Mouse (Mus musculus): ENCODE results near the gene Rmdn2. TPM values are rescaled to one million over a fixed set of nuclear protein-coding genes. Genes with fewer than 3 reads are reported as not detected.
A peak's percentile ranks its signal among the peaks of the same experiment; 100 is the strongest.

The Rmdn2 gene
- polyA plus RNA-seq, 1 experiment: 2.7 TPM

DNA sequence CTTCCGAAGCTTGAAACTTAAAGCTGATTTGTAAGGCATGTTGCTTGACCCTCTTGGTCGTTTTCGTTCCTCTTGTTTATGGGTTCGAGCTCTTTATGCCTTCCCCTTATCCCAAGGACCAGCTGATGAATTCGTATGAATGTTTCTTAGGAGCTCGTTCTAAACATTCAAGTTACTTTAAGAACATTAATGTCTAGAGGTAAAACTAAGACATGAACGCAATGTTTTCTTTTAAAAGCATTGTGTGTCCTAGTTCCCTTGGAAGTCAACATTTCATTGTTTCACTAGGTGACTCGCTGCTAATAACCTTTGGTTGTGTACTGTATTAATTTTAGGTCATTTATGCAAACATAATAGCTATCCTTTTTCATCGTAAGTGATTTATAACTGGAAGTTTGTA, 4.2 kb downstream of the Rmdn2 start:
- no peak for DNase-seq (ENCODE audit: low read depth)

DNA sequence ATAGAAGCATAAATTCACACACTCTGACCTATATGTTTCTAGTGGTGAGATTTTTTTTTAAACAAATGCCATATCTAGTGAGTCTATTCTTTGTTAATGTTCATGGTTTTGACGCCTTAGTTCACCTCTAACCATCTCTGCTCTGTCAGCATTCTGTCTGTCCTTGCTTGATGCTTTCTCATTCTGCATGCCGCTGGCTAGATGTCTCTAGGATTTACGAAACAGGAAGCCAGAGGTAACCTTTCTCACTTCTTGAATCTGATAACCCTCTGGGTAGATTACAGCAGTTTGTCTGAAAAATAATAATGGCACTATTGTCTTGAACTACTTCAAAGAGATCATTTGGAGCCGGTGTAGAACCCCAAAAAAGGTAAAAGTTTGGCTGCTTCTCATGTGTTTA, 5.0 kb downstream of the Rmdn2 start:
- DNase-seq (ENCODE audit: low read depth): no peak

DNA sequence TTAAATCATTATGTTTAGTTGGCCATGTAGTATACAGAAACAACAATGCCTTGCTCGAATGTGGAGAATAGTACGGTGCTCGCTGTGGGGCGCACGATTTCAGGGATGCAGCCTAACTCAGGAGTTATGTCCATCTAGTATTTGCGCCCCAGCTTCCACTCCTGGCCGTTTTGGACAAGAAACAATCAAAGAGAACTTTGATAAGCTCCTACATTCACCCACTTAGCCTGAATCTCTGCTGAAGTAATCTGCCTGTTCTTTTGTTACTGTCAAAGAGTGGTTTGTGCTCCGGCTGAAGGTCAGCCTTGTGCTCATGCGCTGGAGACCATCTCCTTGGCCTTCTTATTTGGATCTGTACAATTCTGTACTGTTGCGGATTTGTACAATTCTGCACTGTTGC, 6.8 kb downstream of the Rmdn2 start:
- no peak for DNase-seq (ENCODE audit: low read depth)

DNA sequence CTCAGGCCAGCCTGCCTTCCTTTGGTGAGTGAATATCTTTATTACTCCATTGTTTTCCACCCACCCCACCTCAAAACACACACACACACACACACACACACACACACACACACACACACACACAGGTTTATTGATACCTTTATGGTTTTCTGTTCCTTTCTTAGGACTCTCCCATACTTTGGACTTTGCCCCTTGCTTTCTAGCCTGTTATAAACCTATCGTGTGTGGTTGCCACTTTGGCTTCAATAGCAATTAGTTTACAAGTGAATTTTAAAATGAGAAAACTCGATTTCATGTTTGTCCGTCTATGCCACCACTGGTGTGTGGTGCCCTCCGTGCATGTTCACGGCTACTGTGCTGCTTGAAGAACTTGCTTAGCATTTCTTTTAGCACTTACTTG, 7.3 kb downstream of the Rmdn2 start:
- DNase-seq (ENCODE audit: low read depth): no peak

DNA sequence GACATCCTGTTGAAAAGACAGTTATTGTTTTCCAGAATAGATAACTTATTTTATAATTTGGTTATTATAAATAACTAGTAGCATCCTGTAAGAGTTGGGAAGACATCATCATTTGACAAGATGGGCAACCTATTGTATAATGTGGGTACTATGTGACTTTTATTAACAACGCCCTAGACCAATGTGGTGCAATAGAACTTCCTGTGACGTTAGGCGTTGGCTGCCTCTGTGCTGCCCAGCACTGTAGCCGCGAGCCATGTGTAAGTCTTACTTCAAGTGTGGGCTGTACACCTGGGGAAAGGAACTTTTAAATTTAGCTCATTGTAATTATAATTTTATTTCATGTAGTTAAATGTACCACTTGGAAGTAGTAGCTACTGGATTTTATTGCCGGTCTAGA, 10.4 kb downstream of the Rmdn2 start:
- no peak for DNase-seq (ENCODE audit: low read depth)

DNA sequence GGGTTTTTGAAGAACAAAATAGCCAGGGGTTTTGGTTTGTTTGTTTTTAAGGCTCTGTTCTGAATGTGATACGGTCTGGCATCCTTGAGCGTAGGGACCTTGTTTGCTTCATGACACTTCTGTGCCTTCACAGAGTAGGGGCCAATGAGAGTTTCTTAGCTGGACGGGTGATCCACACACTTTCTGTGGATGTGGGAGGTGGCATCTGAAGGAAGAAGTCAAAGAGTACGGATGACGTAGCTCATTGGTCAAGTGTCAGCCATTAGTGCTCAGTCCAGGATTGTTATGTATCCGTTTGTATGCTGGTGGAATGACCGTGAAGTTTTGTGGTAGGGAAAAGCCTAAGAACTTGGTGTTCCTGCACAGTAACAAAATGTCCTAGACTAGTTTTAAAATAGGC, 10.9 kb downstream of the Rmdn2 start:
- no peak for DNase-seq (ENCODE audit: low read depth)

DNA sequence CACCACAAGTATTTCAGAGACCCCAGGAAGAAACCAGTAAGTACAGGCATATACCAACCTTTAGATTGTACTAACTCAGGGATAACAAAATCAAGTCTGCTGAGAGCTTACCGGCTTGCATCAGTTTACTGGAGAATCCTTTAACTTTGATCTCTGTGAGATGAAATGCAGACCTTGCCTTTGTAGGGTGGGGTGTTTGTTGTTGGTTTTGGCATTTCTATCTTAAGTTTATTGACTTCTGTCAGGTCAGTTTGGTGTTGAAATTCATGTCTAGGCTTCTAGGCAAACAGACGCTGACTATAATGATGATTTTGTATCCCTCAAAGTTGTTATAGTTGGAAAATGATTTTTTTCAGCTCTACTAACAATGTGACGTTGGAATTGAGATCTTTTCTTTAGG, 12.2 kb downstream of the Rmdn2 start:
- DNase-seq (ENCODE audit: low read depth): no peak

DNA sequence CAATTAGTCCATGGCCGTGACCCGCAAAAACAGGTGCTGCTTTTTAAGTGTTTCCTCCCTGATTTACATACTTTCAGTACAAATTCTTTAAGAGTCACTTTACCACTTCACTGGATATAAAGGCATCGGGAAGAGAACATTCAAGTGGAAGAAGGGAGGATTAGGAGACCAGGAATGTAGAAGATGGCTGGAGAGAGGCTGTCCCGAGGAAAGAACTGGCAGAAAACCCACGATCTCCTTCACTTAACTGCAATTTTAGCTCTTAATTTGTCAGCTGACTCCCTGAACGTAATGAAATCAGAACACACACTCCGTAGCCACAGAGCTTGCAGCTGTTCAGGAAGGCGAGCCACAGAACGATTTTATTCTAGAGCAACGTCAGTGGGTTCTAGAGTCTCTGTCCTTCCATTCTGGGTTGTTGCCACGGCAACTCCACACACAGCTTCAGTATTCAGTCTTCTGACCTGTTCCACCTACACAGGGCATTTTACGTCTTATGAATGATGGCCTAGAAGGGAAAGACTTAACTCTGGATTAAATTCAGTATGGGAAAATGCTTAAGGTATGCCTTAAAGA, 14.7 kb downstream of the Rmdn2 start:
- DNase-seq (ENCODE audit: low read depth): no peak

DNA sequence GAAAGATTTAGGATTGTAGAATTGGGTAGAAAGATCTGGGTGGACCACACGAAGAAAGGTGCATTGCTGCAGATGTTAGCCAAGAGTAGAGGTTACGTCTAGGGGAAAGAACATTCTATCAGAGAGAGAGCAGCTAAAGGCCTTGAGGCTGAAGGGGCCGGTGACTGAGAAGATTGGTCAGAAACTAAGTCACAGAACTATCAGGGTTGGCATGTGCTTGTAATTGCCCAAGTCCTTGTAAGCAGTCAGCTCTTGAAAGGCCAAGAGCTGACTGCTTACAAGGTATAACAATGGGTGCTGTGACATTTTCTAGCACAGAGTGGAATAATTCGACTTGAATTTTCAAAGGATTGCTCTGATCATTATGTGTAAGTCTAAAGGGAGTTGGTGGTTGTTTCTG, 38.2 kb downstream of the Rmdn2 start:
- DNase-seq (ENCODE audit: low read depth): no peak

DNA sequence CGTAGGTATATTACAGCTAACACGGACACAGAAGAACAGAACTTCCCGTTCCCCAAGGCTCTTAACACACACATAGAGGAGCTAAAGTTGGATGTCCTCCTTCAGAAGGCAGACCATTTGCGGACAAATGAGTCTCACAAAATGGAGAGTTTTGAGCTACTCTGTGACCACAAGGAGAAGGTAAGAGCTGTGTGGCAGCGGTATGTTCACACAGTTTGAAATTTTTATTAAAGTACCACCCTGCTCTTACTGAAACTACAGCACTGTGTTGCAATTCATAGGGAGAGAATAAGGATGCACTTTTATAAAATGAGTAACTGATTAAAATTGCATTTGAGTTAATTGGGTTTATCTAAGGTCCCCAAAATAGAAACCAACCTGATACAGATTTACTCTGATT, 38.6 kb downstream of the Rmdn2 start:
- no peak for DNase-seq (ENCODE audit: low read depth)

DNA sequence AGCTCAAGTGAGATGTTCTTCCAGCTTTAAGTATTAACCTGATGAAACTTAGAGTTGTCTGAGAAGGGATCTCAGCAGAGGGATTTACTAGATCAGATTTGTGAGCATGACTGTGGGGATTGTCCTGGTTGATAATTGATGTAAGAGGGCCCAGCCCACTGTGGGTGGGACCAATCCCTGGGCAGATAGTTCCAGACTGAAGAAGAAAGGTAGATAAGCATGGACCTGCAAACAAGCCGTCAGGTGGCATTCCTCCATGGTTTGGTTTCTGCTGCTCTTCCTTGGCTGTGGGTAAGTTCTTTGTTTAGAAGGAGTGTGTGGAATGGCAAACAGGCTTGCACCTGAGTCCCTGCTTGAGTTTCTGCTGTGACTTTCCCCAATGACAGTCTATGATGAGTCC, 41.5 kb downstream of the Rmdn2 start:
- DNase-seq (ENCODE audit: low read depth): no peak

DNA sequence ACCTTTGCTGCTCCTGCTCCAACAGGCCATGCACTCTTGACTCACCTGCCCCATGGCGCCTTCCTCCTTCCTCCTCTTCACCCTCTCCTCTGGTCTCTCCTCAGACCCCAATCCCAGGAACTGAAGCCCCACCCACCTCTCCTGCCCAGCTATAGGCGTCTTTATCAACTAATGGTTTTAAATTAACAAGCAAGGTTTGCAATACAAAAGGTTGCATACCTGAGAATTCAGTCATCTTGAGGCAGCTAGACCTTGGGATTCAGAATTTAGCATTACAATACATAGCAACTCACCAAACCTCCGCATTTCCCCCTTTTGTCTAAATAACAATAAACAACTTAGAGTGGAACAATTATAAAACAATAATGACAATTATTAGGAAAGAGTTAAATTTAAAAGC, 42.5 kb downstream of the Rmdn2 start:
- no peak for DNase-seq (ENCODE audit: low read depth)

DNA sequence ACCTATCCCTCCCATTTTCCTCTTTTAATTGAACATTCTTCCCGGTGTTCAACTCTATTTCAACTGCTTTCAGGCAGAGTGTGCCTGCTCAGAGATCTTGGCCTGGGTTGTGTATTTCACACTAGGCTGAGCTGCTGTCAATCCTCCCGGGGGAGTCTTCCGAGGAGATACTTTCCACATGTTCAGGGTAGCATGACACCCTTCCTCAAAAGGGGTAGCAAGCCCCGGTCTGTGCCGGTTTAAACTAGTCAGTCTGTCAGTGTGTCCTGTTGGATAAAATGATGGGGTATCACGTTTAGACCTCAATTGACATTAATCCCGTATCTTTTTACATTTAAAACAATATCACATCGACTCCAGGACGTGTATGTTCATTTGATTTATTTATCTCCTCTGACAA, 46.1 kb downstream of the Rmdn2 start:
- no peak for DNase-seq (ENCODE audit: low read depth)

DNA sequence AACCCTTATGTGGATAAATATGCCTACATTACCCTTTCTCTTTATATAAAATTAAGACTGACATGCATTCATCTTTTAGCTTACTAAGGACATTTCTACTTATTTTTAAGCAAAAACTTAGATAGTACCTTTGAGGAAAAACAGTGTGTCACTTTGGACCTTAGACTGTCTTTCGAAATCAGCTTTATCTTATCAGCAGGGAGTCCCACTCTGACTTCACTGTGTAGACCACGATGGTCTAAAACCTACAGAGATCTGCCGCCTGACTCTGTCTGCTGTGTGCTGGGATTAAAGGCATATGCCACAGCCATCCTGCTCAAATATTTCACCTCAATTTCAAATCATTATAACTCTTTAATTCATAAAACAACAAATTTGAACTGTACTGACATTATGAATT, 46.8 kb downstream of the Rmdn2 start:
- DNase-seq (ENCODE audit: low read depth): no peak

DNA sequence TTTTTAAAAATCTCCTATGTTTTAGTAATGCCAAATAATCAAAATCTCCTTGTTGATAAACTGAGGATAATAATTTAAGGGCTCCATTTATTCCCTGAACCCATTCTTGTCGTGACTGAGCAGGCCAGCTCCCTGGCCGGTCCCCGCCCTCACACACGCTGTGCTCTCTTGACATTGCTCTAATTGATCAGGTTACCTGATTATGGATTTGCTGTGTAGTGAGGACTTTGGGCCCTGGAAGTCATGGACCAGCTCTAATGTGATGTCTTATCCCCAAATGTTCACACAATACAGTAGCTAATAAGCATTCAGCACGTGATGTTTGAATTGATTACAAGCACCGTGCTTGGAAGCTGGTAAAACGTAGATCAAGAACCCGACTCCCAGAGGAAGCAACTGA, 47.2 kb downstream of the Rmdn2 start:
- no peak for DNase-seq (ENCODE audit: low read depth)

DNA sequence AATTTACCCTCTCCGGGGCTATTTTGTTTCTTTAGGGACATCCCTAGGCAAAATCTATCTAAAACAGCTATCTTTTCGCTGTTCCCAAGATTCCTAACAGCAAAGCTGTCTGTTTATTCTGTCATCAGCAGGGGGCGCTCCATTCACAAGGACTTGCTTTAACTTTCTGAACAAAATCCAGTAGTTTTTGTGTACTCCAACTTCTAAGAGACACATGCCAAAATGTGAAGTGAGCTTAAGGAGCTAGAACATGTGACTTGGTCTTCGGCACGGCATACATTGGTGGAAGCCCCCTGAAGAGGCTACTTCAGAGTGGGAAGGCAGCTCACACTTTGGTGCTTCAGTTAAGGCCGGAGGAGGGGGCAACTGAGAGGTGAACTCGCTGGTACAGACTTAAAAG, 49.7 kb downstream of the Rmdn2 start:
- no peak for DNase-seq (ENCODE audit: low read depth)

DNA sequence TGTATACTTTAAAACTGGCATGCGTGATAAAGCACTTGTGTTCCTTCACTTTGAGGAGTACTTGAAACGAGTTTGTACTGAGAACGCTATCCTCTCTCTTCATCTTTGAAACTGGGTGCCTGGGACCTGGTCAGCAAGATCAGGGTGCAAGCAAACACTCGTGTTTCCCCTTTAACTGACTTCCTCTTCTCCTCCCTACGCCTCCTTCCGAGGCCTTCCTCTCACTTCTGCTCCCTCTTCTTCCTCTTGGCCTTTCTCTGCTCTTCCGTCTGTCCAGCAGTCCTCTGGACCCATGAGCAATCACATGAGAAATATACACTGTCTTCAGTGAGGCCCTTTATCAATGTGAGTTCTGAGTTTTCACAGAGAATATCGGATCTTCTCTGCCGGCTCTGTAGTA, 50.2 kb downstream of the Rmdn2 start:
- DNase-seq (ENCODE audit: low read depth): no peak

DNA sequence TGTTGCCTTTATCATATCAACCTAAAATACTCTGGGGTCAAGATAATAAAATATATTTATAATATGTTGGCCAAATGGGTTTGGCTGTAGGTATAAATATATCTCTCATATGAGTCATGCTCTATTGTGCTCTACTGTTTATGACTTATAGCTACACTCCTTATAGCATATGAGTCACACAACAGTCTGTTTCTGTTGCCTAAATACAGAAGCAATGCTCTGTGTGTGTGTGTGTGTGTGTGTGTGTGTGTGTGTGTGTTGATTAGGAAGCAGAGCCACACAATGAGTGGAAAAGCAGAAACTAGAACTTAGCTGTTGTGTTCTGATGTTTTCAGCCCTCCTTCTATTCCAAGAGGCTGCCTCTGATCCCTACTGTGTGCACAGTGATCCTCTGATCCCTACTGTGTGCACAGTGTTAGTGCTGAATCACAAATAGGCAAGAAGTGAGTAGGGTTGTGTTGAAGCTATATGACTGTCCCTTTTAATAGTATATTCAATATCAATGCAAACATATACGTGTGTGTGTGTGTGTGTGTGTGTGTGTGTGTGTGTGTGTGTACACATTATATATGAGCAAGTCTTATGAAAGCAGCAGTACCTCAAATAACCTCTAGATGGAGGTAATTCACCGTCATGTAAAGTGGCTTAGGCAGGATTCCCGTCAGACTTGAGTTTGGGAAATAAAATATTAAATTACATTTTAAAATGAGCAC, 51.9 kb downstream of the Rmdn2 start:
- DNase-seq (ENCODE audit: low read depth): no peak

DNA sequence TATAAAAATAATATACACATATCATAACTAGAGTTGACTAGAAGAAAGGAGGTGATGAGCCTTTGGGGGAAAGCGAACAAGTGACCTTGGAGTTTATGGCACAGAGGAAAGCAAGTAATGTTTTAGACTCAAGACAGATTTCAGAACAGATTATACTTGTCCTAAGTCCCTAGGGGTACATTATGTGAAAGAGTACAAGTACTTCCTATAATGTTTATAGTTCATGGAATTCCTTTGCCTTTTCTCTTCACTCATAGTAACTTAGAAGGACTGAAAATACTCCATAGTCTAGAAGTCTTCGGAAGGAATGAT, 52.4 kb downstream of the Rmdn2 start:
- DNase-seq (ENCODE audit: low read depth): no peak

DNA sequence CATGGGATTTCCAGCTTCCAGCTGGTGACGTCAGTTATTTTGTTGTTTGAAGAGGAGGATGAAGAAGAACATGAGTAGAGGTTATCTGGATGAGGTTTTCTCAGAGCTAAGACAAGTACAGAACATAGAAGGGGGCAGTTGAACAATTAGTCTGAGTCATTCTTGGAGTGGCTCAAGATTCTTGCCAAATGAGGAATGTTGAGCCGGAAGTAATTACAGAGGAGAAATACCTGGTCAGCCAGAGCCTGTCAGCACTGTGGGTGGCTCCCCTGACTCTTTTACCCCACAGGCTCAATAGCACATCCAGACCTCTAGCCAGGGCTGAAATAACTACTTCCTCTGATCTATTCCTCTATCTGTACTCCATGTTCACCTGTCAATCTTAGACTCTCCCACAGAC, 59.2 kb downstream of the Rmdn2 start:
- no peak for DNase-seq (ENCODE audit: low read depth)

DNA sequence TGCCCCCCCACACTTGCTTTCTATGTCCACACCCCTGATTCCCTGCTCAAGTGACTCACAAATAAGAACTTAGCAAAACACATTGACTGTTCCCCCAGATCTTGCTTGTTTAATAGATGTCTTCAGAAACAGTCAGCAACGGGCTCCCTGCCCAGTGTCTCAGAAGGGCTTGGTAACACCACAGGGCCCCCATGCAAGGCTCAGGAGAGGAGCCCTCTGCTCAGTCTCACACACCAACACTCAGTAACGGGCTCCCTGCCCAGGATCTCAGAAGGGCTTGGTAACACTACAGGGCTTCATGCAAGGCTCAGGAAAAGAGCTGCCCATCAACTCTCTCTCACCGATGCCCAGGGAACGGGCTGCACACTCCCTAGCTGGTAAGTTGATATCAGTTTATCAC, 83.4 kb downstream of the Rmdn2 start:
- no peak for DNase-seq (ENCODE audit: low read depth)

DNA sequence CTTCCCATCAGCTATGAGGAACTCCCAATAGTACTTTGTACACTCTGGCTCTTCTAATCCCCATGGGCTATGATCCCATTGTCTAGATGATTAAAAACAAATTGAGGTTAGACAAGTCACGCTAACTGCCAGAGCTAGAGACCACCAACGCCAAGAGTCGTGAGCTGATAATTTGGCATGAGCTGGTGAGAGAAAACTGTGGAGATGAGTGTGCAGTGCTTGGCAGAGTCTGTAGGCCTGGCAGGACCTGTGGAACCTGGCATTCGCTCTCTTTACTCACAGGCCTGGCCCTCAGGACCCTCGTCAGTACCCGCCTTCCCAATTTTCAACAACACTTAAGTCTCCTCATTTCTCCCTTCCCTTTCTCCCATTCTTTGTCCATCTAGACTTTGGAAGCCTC, 83.9 kb downstream of the Rmdn2 start:
- no peak for DNase-seq (ENCODE audit: low read depth)

DNA sequence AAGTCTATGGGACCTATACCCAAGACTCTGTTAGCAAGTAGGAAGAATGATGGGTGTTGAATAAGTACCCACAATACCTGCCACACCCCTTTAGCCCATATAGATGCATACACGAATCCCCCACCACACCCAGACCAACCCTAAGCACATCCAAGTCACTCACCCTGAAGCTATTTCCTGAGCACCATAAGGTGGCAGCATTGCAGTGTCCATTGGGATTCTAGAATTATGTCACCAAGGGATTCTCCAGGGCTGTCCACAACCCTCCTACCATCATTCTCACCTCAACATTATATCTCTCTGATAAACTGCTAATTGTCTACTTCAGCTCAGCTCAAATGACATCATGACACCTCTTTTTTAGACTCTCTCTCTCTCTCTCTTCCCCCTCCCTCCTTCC, 87.5 kb downstream of the Rmdn2 start:
- no peak for DNase-seq (ENCODE audit: low read depth)

DNA sequence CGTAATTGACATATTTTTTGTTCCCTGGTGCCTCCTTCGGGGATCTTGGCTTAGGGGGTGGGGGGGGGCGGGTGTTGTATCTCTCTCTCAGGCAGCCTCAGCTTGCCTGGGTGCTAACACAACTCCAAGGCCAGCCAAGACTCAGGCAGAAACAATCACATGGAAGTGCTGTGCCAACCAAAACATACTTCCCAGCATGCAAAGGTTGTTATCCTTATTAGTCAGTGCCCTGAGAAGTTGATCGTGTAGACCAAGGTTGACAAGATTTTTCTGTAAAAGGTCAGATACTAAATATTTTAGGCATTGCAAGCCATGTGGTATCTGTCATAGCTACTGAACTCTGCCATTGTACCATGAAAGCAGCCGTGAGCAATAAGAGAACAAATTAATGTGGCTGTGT, 89.2 kb downstream of the Rmdn2 start:
- DNase-seq (ENCODE audit: low read depth): peak; percentile 54
